Mouse (Mus musculus): ENCODE data around the gene Gm43191. TPM values are rescaled to one million over a fixed set of nuclear protein-coding genes. Genes with fewer than 3 reads are reported as not detected.
"Not testable (repeated sequence)": the region's sequence is repeated elsewhere in the genome, so short reads cannot be mapped to it uniquely, and the experiment has no call there.

Gm43191 gene
- total RNA-seq, 2 experiments from 2014 or later = not detected

DNA sequence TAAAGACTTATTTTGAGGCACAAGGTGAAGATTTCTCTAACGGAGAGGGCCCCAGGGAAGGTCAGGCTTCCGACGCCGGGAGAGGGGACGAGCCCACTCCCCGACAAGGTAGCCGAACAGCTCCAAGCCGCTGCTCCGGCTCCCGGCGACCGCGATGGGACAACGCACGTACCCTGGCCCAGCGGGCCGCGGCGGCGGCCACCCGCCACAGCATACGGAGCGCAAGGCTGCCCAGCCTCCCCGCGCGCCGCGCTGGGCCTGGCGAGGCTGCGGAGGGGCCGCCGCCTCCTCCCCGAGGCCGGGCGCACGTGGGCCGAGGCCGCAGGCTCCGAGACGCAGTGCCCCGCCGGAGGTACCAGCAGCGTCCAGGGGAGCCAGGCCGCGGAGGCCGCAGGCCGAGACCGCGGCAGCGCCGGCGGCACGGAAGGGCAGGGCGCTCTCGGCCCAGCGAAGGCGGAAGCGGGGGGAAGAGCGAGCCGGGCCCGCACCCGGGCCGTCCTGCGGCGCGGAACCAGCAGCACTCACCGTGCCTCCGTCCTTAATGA is 19.1 kb downstream of the Gm43191 start:
- DNase-seq = peak in 1 of 2 experiments; percentile 75

DNA sequence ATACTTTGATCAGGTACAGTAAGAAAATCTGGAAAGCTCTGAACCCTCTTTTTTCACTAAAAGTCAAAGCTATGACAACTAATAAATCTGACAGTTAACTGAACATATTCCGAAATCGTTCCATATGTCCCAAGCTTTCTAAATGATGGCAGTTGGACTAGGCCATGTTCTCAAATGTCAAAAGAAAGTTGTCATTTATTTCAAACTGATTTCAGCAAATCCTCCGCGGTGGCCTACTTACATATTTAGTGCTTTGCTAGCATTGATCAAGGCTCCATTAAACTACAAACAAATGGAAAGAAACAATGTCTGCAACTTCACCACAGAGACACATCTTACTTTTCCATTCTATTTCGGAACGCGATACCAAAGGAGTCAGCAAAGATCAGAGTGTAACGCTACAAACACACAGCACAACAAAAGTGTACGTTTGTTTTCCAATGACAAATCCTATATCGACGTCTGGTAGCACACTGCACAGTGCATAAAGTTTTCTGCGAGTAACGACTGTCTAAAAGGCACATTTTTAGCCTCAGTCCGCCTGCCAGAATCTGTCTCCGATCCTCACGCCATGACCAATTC is 19.7 kb downstream of the Gm43191 start:
- no peak for DNase-seq

DNA sequence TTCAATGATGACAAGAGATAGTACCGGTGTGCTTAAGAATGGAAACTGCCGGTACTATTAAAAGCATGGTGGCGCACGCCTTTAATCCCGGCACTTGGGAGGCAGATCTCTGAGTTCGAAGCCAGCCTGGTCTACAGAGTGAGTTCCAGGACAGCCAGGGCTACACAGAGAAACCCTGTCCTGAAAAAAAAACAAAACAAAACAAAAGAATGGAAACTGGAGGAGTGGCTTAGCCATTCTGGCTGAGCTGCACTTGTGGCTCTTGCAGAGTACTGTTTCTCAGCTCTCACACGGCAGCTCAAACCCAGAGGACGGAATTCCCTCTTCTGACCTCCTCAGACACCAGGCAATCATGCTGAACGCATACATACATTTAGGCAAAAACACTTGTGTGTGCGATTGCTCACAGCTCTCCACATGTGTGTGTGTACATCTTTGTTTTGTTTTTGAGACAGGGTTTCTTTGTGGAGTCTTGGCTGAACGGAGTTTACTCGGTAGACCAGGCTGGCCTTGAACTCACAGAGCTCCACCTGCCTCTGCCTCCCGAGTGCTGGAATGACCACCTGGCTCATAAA is 21.1 kb downstream of the Gm43191 start:
- DNase-seq = no peak

DNA sequence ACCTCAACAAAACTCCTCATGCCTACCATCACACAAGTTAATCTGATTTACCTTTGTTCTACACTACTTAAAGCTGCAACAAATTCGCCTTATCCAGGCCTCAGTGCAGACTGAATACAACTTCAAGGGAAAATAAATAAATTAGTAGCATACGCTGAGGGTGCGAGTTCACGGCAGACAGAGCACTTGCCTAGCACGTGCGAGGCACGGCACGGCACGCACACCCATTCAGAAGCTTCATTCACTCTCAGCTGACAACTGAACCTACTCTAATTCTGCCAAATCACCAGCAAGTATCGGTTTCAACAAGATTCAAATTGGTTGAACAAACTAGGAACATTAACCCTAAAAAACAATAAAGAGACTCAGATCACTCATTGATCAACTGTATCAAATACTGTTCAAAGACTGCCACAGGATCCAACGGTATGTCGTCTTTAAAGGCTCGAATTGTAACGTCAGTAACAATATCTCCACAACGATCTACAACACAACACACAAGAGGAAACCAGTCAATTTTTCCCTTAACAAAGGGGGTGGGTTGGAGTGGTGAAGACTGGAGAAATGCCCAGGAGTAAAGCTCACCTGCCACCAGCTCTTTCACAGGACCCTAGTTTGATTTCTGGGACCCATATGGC is 22.0 kb downstream of the Gm43191 start:
- no peak for DNase-seq

DNA sequence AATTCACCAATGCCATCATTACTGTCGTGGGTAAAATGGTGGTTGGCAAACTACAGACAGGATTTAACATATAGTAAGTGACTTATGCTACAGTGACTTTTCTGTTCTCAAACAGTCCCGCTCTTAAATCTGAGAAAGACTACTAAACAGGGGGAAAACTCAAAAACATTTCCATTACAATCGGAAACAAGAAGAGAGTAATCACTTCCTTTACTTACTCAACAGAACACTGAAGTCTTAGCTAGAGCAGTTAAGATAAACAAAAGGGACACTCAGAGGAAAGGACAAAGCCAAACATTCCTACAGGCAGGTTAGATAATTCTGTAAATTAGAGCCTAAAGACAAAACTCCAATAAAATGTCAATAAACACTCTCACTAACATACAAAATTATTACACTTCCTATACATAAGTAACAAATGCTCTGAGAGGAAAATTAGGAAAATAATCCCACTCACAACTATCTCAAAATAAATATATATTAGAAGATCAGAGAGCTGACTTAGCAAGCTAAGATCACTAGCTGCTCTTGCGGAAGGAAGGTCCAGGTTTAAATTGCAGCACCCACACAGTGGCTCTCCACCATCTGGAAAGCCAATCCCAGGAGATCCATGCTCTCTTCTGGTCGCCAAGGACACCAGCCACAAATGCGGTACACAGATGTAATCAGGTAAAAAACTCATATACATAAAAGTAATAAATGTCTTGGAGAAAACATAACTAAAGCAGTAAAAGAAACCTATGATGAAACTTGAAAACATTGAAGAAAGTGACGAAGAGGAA is 24.7 kb downstream of the Gm43191 start:
- DNase-seq = no peak

DNA sequence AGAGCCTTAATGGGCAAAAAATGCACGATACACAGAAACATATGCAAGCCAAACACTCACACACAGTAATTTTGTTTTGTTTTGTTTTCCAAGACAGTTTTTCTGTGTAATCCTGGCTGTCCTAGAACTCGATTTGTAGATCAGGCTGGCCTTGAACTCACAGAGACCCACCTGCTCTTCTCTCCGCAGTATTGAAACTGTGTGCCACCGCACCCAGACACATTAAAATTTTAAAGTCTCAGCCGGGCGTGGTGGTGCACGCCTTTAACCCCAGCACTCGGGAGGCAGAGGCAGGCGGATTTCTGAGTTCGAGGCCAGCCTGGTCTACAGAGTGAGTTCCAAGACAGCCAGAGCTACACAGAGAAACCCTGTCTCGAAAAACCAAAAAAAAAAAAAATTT is 27.0 kb downstream of the Gm43191 start:
- DNase-seq = not testable (repeated sequence)

DNA sequence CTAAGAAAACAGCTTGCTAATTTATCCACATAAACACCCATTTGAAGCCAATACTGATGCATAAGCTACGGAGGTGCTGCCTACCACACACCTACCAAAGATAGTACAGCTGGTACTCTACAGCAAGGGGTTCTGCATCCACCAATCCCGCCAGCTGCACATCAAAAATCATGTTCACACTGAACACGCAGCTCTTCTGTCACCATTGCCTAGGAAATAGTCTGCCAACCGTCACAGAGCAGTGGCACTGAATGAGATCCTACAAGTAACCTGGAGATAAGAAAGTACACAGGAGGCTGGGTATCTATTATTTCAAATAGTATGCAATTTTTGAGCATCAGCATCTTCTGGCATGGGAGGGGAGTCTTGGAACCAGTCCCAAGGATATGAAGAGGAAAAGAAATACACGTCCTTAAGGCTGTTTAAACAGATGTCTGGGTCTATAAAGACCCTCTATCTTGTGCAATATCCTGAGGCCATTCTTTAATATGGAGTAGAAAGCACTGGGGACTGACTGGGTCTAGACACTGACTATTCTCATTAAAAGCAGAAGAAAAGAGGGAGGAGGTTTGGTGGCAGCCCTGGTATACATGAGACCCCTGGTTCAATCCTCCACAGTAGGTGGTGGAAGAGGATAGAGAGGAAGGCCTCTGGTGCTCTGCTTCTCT is 27.6 kb downstream of the Gm43191 start:
- DNase-seq = no peak

DNA sequence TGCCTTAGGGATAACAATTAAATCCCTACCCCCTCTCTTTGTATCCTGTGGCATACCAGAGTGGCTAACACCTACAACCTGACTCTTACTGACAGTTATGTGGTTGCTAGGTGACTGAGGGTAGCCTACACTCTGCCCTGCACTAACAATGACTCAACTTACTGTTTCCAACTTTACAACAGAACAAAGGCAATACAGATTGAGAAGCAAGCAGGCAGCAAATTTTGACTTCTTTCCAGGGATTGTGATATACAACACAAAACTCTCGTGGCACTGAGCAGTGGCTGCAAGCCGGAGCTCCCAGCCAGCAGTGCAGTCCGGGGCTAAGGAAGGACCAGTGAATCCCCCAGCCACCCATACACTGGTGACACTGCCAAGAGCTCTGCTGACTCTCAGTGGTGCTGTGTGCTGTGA is 29.0 kb downstream of the Gm43191 start:
- no peak for DNase-seq

DNA sequence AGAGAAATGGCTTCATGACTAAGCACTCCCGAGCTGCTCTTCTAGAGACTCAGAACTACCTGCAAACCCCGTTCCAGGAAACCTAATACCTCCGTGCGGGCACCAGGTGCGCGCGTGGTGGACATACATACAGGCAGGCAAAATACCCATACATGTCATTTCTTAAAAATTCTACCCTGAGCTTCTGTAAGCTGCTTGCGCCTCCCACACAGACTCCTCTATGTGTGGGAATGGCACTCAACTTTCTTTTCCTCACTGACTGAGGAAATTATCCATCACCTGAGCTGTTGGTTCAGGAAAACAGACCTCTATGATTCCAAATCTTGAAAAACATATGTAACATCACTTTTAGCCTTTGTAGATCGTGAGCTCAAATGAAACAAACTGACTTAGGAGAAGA is 30.4 kb downstream of the Gm43191 start:
- no peak for DNase-seq

DNA sequence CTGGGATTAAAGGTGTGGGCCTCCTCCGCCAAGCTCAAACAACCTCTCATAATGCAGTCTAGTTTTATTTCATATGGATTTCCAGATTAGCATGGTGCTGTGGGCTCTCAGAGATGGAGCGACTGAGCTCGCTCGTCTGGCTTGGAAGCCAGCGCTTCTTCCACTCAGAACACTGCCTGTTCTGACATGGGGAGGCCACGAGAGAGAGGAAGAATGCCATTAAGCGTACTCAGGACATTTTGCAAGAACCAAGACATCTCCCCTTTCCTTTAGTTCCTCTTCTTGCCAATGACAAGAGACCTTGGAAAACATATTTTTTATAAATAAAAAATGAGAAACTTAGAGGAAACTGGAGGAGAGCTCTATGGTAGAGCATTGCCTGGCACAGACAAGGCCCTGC is 32.3 kb downstream of the Gm43191 start:
- no peak for DNase-seq

DNA sequence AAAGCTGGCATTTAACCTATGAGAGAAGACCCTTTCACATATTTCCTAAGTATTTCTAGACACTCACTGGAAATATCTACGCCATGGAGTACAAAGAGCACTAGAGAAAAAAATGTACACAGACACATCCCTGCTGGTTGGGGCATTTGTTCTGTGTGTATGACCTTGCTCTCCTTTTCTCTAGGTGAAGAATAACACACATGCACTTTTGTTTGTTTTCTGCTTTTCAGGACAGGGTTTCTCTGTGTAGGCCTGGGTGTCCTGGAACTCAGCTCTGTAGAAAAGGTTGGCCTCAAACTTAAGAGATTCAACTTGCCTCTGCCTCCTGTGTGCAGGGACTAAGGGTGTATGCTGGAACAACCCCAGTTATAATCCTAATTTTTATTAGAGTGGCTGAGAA is 34.7 kb downstream of the Gm43191 start:
- no peak for DNase-seq

DNA sequence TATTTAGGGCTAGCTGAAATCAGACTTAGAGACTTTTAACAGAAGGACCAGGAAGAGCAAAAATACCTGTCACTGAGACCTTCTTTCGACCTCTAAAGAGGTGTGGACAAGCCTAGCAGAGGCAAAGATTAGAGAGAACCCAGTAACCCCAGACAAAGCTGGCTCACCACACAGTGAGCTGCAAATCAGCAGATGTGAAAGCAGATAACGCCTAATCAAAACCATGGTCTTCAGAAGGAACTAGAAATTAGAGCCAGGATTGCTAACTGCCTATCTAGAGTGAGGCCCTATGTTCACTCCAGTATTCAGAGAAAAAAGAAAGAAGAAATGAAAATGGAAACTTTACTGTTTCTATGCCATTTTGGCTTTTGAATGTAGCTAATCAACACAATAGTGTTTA is 38.7 kb downstream of the Gm43191 start:
- no peak for DNase-seq

DNA sequence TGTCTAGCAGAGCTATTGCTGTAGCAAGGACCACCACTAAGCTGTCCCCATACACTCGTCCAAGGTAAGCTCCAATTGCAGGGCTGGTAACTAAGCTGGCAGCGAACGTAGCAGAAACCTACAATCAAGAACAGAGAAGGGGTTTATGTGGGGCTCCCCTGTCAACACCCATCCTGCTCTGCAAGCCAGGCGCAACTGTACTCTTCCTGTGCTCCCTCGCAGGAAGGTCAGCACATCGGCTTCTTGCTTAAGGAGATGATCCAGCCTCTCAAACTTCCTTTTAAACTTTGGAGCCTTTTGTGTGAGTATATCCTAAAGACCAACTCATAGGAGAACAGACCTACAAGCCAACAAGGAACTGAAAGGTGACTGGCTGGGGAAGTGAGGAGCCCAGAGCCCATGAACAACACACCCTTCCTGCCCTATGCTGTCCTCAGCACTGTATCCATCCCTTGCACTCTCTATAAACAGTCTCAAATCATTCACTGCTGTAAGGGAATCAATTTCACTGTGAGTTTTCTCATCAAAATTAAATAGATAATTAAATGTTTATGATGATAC is 39.2 kb downstream of the Gm43191 start:
- no peak for DNase-seq

DNA sequence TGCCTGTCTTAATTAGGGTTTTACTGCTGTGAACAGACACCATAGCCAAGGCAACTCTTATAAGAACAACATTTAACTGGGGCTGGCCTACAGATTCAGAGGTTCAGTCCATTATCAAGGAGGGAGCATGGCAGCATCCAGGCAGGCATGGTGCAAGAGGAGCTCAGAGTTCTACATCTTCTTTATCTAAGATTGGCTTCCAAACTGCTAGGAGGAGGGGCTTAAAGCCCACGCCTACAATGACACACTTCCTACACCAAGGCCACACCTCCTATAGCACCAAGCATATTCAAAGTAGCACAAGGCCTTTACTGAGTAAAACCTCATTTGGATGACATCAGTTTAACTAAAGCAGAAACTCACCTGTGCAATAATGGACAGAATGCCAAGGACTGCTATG is 41.0 kb downstream of the Gm43191 start:
- DNase-seq = no peak

DNA sequence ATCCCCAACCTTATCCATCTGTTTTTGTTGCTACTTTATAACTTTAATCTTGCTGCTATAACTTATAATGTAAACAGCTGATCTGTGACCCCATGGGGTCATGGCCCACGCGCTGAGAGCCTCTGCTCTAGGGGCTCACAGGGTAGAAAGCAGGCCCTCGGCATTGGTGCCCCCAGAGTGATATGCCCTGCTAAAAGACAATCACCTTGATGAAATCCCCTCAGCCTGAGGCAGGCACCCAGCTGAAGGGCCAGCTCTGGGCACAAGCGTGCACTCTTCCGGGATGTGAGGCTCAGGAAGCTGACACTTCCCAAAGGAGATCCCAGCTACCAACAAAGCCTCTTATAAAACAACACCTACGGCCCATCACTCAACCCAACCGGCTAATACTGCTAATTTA is 42.5 kb downstream of the Gm43191 start:
- DNase-seq = no peak

DNA sequence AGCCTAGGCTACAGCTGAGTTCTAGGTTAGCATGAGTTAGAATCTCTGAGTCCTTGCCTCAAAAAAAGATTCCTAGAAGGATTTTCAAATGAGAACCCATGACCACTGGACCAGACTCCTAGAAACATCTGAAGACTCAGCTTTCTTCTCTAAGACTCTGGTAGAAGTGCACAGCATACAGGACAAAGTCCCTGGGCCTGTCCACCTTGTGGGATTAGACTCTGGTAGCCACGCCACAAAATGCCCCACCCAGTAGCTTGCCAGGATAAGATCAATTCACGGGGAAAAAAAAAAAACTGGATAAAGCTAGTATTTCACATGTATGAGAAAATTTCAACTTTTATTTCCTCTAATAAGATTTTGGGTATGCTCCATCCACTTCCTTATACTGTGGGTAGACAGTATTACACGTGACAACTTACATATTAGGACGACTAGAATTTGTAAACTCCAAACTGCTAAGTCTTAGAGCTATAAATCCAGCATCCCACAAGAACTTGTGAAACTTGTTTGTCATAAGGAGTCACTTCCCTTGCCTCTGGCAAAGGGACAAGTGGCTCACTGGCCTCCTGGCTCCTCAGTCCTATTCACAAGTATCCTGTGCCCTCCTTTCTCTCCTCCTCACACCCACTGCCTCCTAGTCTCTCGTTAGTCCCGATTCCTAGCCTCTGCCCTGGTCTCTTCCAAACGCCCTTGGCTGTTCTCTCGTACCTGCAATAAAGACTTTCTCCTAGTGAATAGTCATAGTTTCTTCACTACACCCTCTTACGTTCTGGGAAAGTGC is 43.2 kb downstream of the Gm43191 start:
- no peak for DNase-seq

DNA sequence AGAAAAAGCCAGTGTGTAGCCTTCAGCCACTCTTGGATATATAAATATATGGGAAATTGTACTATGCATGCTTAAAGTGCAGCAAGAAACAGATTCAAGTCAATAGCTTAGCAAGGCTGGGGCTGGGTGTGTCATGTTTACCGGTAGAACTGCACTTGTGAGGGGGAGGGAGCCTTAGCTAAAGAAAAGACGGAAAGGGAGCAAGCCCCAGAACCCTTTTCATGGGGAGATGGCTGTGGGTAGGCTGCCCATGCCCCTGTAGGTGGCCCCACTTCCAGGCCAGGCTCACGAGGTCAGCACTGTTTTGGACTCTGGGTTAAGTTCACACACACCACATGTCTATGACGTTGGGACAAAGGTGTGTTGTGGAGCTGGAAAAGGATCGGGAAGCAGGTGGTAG is 45.3 kb downstream of the Gm43191 start:
- no peak for DNase-seq

DNA sequence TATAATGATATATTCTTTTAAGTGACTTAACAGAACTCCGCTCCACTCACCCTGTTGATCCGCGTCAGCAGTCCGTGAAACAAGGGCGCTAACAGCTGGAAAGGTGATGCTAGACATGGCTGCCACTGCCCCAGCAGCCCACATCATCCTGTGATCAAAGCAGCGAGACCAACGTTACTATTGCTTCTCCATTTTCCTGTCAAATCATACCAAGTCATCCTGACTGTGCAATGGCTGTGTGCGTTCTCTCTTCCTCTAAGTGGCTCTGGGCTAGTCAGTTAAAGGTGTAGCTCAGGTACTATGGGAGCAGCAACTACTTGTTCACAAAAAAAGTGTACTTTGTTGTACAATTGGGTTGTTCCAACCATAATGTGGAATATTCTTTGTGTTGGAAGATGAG is 46.2 kb downstream of the Gm43191 start:
- no peak for DNase-seq

DNA sequence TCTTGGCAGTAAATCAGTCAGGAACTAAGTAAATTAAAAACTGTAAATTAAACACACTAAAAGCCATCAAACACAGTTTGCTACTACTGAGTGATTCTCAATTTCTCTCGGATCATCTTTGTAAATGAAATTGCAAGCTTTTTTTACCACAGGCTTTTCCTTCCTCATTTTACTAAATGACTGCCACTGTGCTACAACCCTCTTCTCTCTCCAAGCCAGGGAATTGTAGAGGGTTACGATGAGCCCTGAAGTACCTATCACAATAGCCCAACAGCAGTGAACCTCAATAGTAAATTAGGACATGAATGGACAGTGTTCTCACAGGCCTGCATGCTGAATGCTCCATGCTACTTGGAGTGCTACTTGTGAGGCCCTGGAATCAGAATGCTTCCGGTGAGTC is 47.0 kb downstream of the Gm43191 start:
- no peak for DNase-seq

DNA sequence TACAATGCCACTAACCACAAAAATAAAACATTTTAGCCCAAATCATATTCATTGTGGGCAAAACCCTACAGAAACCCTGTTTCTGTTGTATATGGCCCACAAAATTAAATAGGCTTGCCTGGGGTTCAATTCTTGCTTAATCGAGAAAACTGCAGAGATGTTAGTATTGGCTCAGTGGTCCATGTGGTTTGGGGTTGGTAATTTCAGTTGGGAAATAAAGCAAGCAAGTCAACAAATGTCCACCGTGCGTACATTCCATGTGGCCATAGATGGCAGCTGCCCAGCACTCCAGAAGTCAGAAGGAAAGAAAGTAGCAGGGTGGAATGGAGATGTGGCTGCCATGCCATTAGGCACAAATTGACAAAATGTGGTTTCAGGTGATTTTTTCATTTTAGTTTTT is 48.1 kb downstream of the Gm43191 start:
- DNase-seq = no peak

DNA sequence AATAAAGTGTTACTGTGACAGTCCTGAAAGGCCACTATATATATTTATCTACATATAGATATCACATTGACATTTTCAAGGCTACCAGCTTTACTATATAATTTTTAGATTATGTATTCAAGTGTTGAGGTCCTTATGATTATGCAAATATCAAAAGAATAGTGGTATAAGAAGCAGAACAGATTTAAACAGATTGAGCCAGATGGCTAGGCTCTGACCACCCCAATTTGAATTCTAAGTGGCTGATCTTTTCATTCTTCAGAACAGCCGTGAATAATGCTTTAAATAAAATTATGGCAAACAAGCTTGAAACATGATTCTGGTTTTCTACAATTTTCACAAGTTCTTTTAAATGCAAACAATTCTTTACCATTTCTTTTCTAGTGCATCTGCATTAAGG is 49.6 kb downstream of the Gm43191 start:
- DNase-seq = no peak

All from adrenal gland, postnatal 36 days (tissue).